Mouse (Mus musculus) G1E (cell line): ENCODE results near the gene Mtln.

Source experiments
- CTCF ChIP-seq: IDR thresholded peaks from 2 replicates; pipeline ENCODE4 v1.5.1; 2012; ENCODE audit warnings: low read depth, low read length, inconsistent platforms, mixed read lengths
- GATA2 ChIP-seq: IDR thresholded peaks from 2 replicates; pipeline ENCODE4 v1.6.1; 2012; ENCODE audit warnings: low read depth, low read length, inconsistent platforms, borderline replicate concordance
- POLR2AphosphoS5 ChIP-seq: IDR thresholded peaks from 2 replicates; pipeline ENCODE4 v1.6.1; 2012; ENCODE audit warnings: low read depth, low read length, inconsistent platforms; ENCODE audit not compliant: insufficient replicate concordance
- TAL1 ChIP-seq: conservative IDR thresholded peaks from 2 replicates; pipeline ENCODE4 v1.6.1; 2012; ENCODE audit warnings: low read depth, low read length, inconsistent platforms, mixed read lengths

DNA sequence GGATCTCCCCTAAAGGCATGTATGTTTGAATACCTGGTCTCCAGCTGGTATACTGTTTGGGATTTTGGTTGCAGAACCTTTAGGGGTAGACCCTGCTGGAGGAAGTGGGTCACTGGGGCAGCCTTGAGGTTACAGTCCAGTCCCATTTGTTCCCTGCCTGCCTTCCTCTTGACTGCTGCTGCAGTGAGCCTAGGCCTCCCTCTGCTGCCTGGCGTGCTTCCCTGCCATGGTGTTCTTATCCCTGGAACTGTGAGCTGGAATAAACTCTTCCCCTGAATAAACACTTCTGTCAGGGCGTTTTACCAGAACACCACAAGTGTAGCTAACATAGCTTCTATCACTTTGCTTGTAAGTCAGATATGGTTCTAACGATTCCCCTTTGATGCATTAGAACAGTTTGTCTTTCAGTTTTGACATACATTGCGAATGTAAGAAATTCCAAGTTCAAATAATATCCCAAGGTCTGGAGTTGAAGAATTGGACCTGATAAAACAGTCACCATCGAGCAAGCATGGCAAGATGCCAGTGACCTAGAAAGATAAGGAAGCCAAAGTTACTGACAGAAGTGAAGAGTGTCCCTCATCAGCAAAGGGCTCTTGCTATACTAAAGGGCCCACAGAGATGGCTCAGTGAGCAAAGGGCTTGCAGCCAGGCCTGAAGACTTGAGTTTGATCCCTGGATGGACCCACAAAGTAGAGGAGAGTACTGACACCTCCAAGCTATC lies 33.0 kb downstream of the Mtln start:
- TF ChIP-seq CTCF: no peak
- TF ChIP-seq POLR2AphosphoS5: no peak
- no peak for TF ChIP-seq TAL1
- TF ChIP-seq GATA2: no peak
